Comparison of ENCODE assay signal across 25 mouse cellular contexts in genomic region chr5:142728301-142728700, GRCm38 (mm10). TPM values are rescaled to one million over a fixed set of nuclear protein-coding genes. Genes with fewer than 3 reads are reported as not detected.
DNase-seq lines count a peak whose midpoint lies in the region; ATAC-seq and TF ChIP-seq lines count a peak whose summit lies in the region.
"Had no signal": no experiment of that assay in that cellular context is flagged by ENCODE, and none has a peak within 500 bp of the region (broad histone marks: within the 10 kb centered on the region; RNA-seq: fewer than 3 reads in every experiment).

No protein-coding gene starts in this region.

- H3K27ac ChIP-seq in midbrain, embryonic 11.5 days (ENCODE audit: low read depth, low read length) = no peak overlapping the region
- no peak overlapping the region for H3K27ac ChIP-seq in midbrain, embryonic 15.5 days
- H3K27ac ChIP-seq in ES-Bruce4 (ENCODE audit: insufficient read depth, low read length) (no peak overlapping the region), ES-E14 (ENCODE audit: insufficient read depth, low read depth, low read length, poor library complexity, severe bottlenecking) (no peak overlapping the region)
- no peak overlapping the region for H3K27ac ChIP-seq in kidney, embryonic 14.5 days (ENCODE audit: low read depth, low read length)
- H3K27ac ChIP-seq: embryonic facial prominence, embryonic 10.5 days; embryonic facial prominence, embryonic 12.5 days; forebrain, embryonic 13.5 days had no signal

- peak; percentile 79 for DNase-seq in midbrain, embryonic 11.5 days (ENCODE audit: low spot score, missing footprints)
- DNase-seq in ES-E14 (ENCODE audit: low read depth, low spot score) = no peak
- DNase-seq in ZHBTc4 (ENCODE audit: low read depth, low spot score) = peak; percentile 78
- no peak for DNase-seq in B cell, adult 2 months
- DNase-seq in frontal cortex, adult 2 months (ENCODE audit: extremely low spot score in 1 of 2, low spot score in 1 of 2) = no peak
- DNase-seq: adrenal gland, adult 8-10 months; adrenal gland, postnatal 14 days; adrenal gland, postnatal 36 days; cerebellum, adult 11-12 months; cerebellum, adult 2 months; cerebellum, adult 9-10 months; cerebellum, postnatal 10 days; cerebellum, postnatal 25 days; forebrain, postnatal 0 days had no signal

- H3K4me1 ChIP-seq in midbrain, embryonic 11.5 days (ENCODE audit: control insufficient read depth, insufficient read depth, low read length) = peaks cover 3% of the 10 kb centered on the region; the same call in 1 of the 2 replicates
- peaks cover 7% of the 10 kb centered on the region for H3K4me1 ChIP-seq in midbrain, embryonic 15.5 days
- H3K4me1 ChIP-seq in ES-Bruce4 (ENCODE audit: control insufficient read depth, insufficient read depth, low read length) (no peaks in the 10 kb centered on the region), ES-E14 (ENCODE audit: control insufficient read depth in 2 of 2, insufficient read depth in 2 of 2, low read length in 2 of 2, poor library complexity in 1 of 2) (peaks cover 3 to 18% of the 10 kb centered on the region in 2 experiments; a peak in 2 of 4 replicates)
- H3K4me1 ChIP-seq in kidney, embryonic 14.5 days (ENCODE audit: control insufficient read depth, insufficient read depth, low read length) = no peaks in the 10 kb centered on the region

- no peaks in the 10 kb centered on the region for H3K9me3 ChIP-seq in midbrain, embryonic 11.5 days (ENCODE audit: control insufficient read depth, low read length)
- H3K9me3 ChIP-seq in midbrain, embryonic 15.5 days = no peaks in the 10 kb centered on the region
- H3K9me3 ChIP-seq in ES-Bruce4 (replicated peaks; ENCODE audit: control insufficient read depth, insufficient read depth, low read length, poor library complexity, severe bottlenecking) (no peaks in the 10 kb centered on the region), ES-E14 (ENCODE audit: control insufficient read depth, insufficient read depth, low read depth, low read length) (no peaks in the 10 kb centered on the region)
- H3K9me3 ChIP-seq in kidney, embryonic 14.5 days (ENCODE audit: control insufficient read depth, low read length) = 0 out of 2 replicates have a peak, but pooled peaks cover 3% of the 10 kb centered on the region
- H3K9me3 ChIP-seq: embryonic facial prominence, embryonic 12.5 days; forebrain, embryonic 13.5 days; G1E had no signal

- in situ Hi-C loops in ES-E14 (cut with MboI; ENCODE audit: low sequenced_read_pairs in 2 of 2, unreplicated experiment in 2 of 2) = no loop called here

- TF ChIP-seq EP300 in ES-Bruce4 (IDR thresholded peaks at IDR 0.05; ENCODE audit: insufficient read depth, low read depth, low read length) = no peak

- no peak for ATAC-seq in midbrain, embryonic 11.5 days (ENCODE audit: low FRiP score)
- ATAC-seq in midbrain, embryonic 15.5 days (replicated peaks) = no peak
- ATAC-seq in kidney, embryonic 14.5 days (ENCODE audit: low FRiP score, low TSS enrichment) = no peak
- ATAC-seq: activated CD4-positive, CD25-positive, alpha-beta regulatory T cell, adult 4 months; CD4-positive, CD25-positive, alpha-beta regulatory T cell, adult 4 months; forebrain, embryonic 13.5 days; forebrain, postnatal 0 days; Patski had no signal

- 95% methylated on average over 16 of the region's 16 CpGs for WGBS in midbrain, embryonic 11.5 days
- 97% methylated on average over 16 of the region's 16 CpGs for WGBS in midbrain, embryonic 15.5 days
- 97% methylated on average over 16 of the region's 16 CpGs for WGBS in kidney, embryonic 14.5 days

- no peak overlapping the region for H3K9ac ChIP-seq in midbrain, embryonic 11.5 days (ENCODE audit: low read length)
- no peak overlapping the region for H3K9ac ChIP-seq in midbrain, embryonic 15.5 days
- peak overlapping the region; percentile 52 for H3K9ac ChIP-seq in ES-Bruce4 (ENCODE audit: low read depth, poor library complexity, severe bottlenecking)
- H3K9ac ChIP-seq in ES-E14 (ENCODE audit: insufficient read depth, low read depth, low read length, poor library complexity, severe bottlenecking) = peak overlapping the region; percentile 64
- H3K9ac ChIP-seq in kidney, embryonic 14.5 days (ENCODE audit: low read depth, low read length) = no peak overlapping the region
- H3K9ac ChIP-seq: embryonic facial prominence, embryonic 12.5 days; forebrain, embryonic 13.5 days; forebrain, postnatal 0 days had no signal

- H3K36me3 ChIP-seq in midbrain, embryonic 11.5 days (ENCODE audit: control insufficient read depth, insufficient read depth, low read length) = peaks cover 54% of the 10 kb centered on the region
- peaks cover 72% of the 10 kb centered on the region for H3K36me3 ChIP-seq in midbrain, embryonic 15.5 days (replicated peaks)
- H3K36me3 ChIP-seq in ES-Bruce4 (ENCODE audit: control insufficient read depth, insufficient read depth, low read length, poor library complexity, severe bottlenecking) (peaks cover 1% of the 10 kb centered on the region; the same call in 1 of the 2 replicates), ES-E14 (ENCODE audit: control insufficient read depth, insufficient read depth, low read length, poor library complexity, severe bottlenecking) (peaks cover 12% of the 10 kb centered on the region; the same call in 1 of the 2 replicates)
- H3K36me3 ChIP-seq in kidney, embryonic 14.5 days (ENCODE audit: control insufficient read depth, insufficient read depth, low read length) = peaks cover 81% of the 10 kb centered on the region

- no peaks in the 10 kb centered on the region for H3K27me3 ChIP-seq in midbrain, embryonic 11.5 days (ENCODE audit: control insufficient read depth, insufficient read depth, low read length)
- no peaks in the 10 kb centered on the region for H3K27me3 ChIP-seq in midbrain, embryonic 15.5 days (replicated peaks)
- H3K27me3 ChIP-seq in ES-Bruce4 (ENCODE audit: control insufficient read depth, insufficient read depth, low read length, poor library complexity, severe bottlenecking) = no peaks in the 10 kb centered on the region
- no peaks in the 10 kb centered on the region for H3K27me3 ChIP-seq in kidney, embryonic 14.5 days (ENCODE audit: control insufficient read depth, insufficient read depth, low read length)
- H3K27me3 ChIP-seq: CH12.LX; embryonic facial prominence, embryonic 12.5 days; forebrain, embryonic 13.5 days; Patski had no signal

- no peak overlapping the region for H3K4me2 ChIP-seq in midbrain, embryonic 11.5 days
- no peak overlapping the region for H3K4me2 ChIP-seq in midbrain, embryonic 15.5 days
- H3K4me2 ChIP-seq in kidney, embryonic 14.5 days (replicated peaks; ENCODE audit: low read depth, low read length) = no peak overlapping the region
- H3K4me2 ChIP-seq: embryonic facial prominence, embryonic 12.5 days; forebrain, embryonic 13.5 days had no signal

- TF ChIP-seq POLR2A in ES-Bruce4 (IDR thresholded peaks at IDR 0.05; ENCODE audit: insufficient read depth, low read length) = no peak

- TF ChIP-seq CTCF in ES-Bruce4 (IDR thresholded peaks at IDR 0.05; ENCODE audit: low read depth, low read length) = no peak

- no peak overlapping the region for H3K4me3 ChIP-seq in midbrain, embryonic 11.5 days (ENCODE audit: low read depth, low read length)
- no peak overlapping the region for H3K4me3 ChIP-seq in midbrain, embryonic 15.5 days
- peak overlapping the region; percentile 65 for H3K4me3 ChIP-seq in ES-Bruce4 (ENCODE audit: low read depth, low read length)
- H3K4me3 ChIP-seq in ES-E14 (ENCODE audit: insufficient read depth in 1 of 2, low read depth in 1 of 2, low read length in 2 of 2, poor library complexity in 1 of 2, severe bottlenecking in 1 of 2) = peak overlapping the region; percentile 56
- no peak overlapping the region for H3K4me3 ChIP-seq in kidney, embryonic 14.5 days (ENCODE audit: low read length)
- H3K4me3 ChIP-seq: embryonic facial prominence, embryonic 10.5 days; embryonic facial prominence, embryonic 12.5 days; forebrain, embryonic 13.5 days had no signal

TF ChIP-seq in ES-E14, 5 proteins besides CTCF, POLR2A, EP300 and RAD21:
- no peak for TF ChIP-seq ZC3H11A (IDR thresholded peaks at IDR 0.05; ENCODE audit: borderline replicate concordance, low read depth, low read length)
- TF ChIP-seq CHD2 (IDR thresholded peaks at IDR 0.05; ENCODE audit: low read depth, low read length) = no peak
- TF ChIP-seq HCFC1 (IDR thresholded peaks at IDR 0.05; ENCODE audit: borderline replicate concordance, insufficient read depth, low read length) = no peak
- TF ChIP-seq MAFK (IDR thresholded peaks at IDR 0.05; ENCODE audit: insufficient read depth, low read depth, low read length) = no peak
- no peak for TF ChIP-seq ZNF384 (IDR thresholded peaks at IDR 0.05; ENCODE audit: low read depth, low read length)

RNA-seq across cellular contexts. Expression of gene Slc29a4, which starts 36.0 kb away (rescaled TPM):
- 22.8 and 23.2 TPM in 2 replicates for polyA plus RNA-seq in midbrain, embryonic 11.5 days (2014; fragmentation: Nextera tagmentation; extraction: Ambion mirVana)
- 97.2 and 100 TPM in 2 replicates for polyA plus RNA-seq in midbrain, embryonic 15.5 days (2015; fragmentation: Nextera tagmentation; extraction: Ambion mirVana)
- polyA plus RNA-seq in ES-Bruce4 (2011; ENCODE audit: insufficient read depth, insufficient read length, low read depth, missing spikeins) = 9.5 and 9.9 TPM in 2 replicates
- total RNA-seq in ES-E14 (2012; rRNA removed) = 9.4 and 13.5 TPM in 2 replicates
- 14.6 and 19.2 TPM in 2 replicates for polyA plus RNA-seq in frontal cortex, adult 2 months (2012; rRNA removed)
- 3.6 and 6.0 TPM in 2 replicates for polyA plus RNA-seq in kidney, embryonic 14.5 days (2014; fragmentation: Nextera tagmentation; extraction: Ambion mirVana)
- total RNA-seq: CH12.LX had no signal
- polyA plus RNA-seq: G1E had no signal

Comparison
In these comparisons a context has a peak if more than half of its experiments do, and no peak if none do; other contexts are left out.
1. DNase-seq: peak in midbrain, embryonic 11.5 days (single experiment) and ZHBTc4 (single experiment); none in ES-E14 (single experiment), B cell, adult 2 months (0 of 2) and frontal cortex, adult 2 months (0 of 2).
2. H3K4me3 ChIP-seq: peak in ES-Bruce4 (single experiment) and ES-E14 (2 of 2); none in midbrain, embryonic 11.5 days (single experiment), midbrain, embryonic 15.5 days (single experiment) and kidney, embryonic 14.5 days (single experiment).
3. H3K9ac ChIP-seq: peak in ES-Bruce4 (single experiment) and ES-E14 (single experiment); none in midbrain, embryonic 11.5 days (single experiment), midbrain, embryonic 15.5 days (single experiment) and kidney, embryonic 14.5 days (single experiment).